Mouse (Mus musculus): ENCODE results near the gene Dnase1l1. TPM values are rescaled to one million over a fixed set of nuclear protein-coding genes. Genes with fewer than 3 reads are reported as not detected.

Dnase1l1 gene
- 19.4 and 84.6 TPM in 2 replicates for polyA plus RNA-seq (2012; rRNA removed; ENCODE audit: low replicate concordance)

GRCm38 (mm10) chrX:74281732-74282394, at the start of gene Dnase1l1, which contains the start of gene Taz:
Gene Dnase1l1 (minus strand): TSS chrX:74282337.
Gene Taz (plus strand): TSS chrX:74281912.

GRCm38 (mm10) chrX:74328725-74329161, 46.6 kb upstream of the Dnase1l1 start, which contains the start of gene Plxna3:
Gene Plxna3 (plus strand): TSS chrX:74329066.

GRCm38 (mm10) chrX:74312540-74313464, 30.7 kb upstream of the Dnase1l1 start, which contains the start of gene Fam50a:
Gene Fam50a (plus strand): TSS chrX:74313033.

GRCm38 (mm10) chrX:74304867-74305700, 22.9 kb upstream of the Dnase1l1 start, which contains the start of gene Gdi1:
Gene Gdi1 (plus strand): TSS chrX:74304998.

GRCm38 (mm10) chrX:74296538-74297448, 14.7 kb upstream of the Dnase1l1 start, which contains the start of gene Atp6ap1:
Gene Atp6ap1 (plus strand): TSS chrX:74297097.

GRCm38 (mm10) chrX:74270062-74270901, 11.9 kb downstream of the Dnase1l1 start, which contains the start of gene Rpl10:
Gene Rpl10 (plus strand): TSS chrX:74270812.

GRCm38 (mm10) chrX:74254153-74254887, 27.8 kb downstream of the Dnase1l1 start, which contains the start of gene Emd:
Gene Emd (plus strand): TSS chrX:74254687.

GRCm38 (mm10) chrX:74249615-74250014, 32.5 kb downstream of the Dnase1l1 start, which contains the start of gene Flna:
Gene Flna (minus strand): TSS chrX:74249820.

Other genes starting within 250 kb of the Dnase1l1 start
- 2.1 TPM in 1 of 2 replicates, not detected in the other for gene Opn1mw, start 154.9 kb downstream of the Dnase1l1 start, polyA plus RNA-seq (2012; rRNA removed; ENCODE audit: low replicate concordance)
- 6.0 and 8.2 TPM in 2 replicates for gene Mecp2, start 147.0 kb downstream of the Dnase1l1 start, polyA plus RNA-seq (2012; rRNA removed; ENCODE audit: low replicate concordance)
- not detected in 2 replicates for gene Tex28, start 114.5 kb downstream of the Dnase1l1 start, polyA plus RNA-seq (2012; rRNA removed; ENCODE audit: low replicate concordance)
- gene Tktl1, start 105.1 kb downstream of the Dnase1l1 start, polyA plus RNA-seq (2012; rRNA removed; ENCODE audit: low replicate concordance), result 0.19 TPM in 1 of 2 replicates, not detected in the other
- gene Flna, start 32.5 kb downstream of the Dnase1l1 start, polyA plus RNA-seq (2012; rRNA removed; ENCODE audit: low replicate concordance), result 435 and 465 TPM in 2 replicates
- 54.0 and 73.1 TPM in 2 replicates for gene Emd, start 27.6 kb downstream of the Dnase1l1 start, polyA plus RNA-seq (2012; rRNA removed; ENCODE audit: low replicate concordance)
- 1,218 and 1,546 TPM in 2 replicates for gene Rpl10, start 11.5 kb downstream of the Dnase1l1 start, polyA plus RNA-seq (2012; rRNA removed; ENCODE audit: low replicate concordance)
- 128 and 141 TPM in 2 replicates for gene Taz, start 425 bp downstream of the Dnase1l1 start, polyA plus RNA-seq (2012; rRNA removed; ENCODE audit: low replicate concordance)
- 366 and 441 TPM in 2 replicates for gene Atp6ap1, start 14.8 kb upstream of the Dnase1l1 start, polyA plus RNA-seq (2012; rRNA removed; ENCODE audit: low replicate concordance)
- gene Gdi1, start 22.7 kb upstream of the Dnase1l1 start, polyA plus RNA-seq (2012; rRNA removed; ENCODE audit: low replicate concordance), result 190 and 385 TPM in 2 replicates
- gene Fam50a, start 30.7 kb upstream of the Dnase1l1 start, polyA plus RNA-seq (2012; rRNA removed; ENCODE audit: low replicate concordance), result 10.4 and 13.7 TPM in 2 replicates
- gene Plxna3, start 46.7 kb upstream of the Dnase1l1 start, polyA plus RNA-seq (2012; rRNA removed; ENCODE audit: low replicate concordance), result 35.3 and 37.3 TPM in 2 replicates
- gene Lage3, start 71.3 kb upstream of the Dnase1l1 start, polyA plus RNA-seq (2012; rRNA removed; ENCODE audit: low replicate concordance), result 35.5 and 59.7 TPM in 2 replicates
- gene Ubl4a, start 90.9 kb upstream of the Dnase1l1 start, polyA plus RNA-seq (2012; rRNA removed; ENCODE audit: low replicate concordance), result 31.4 and 52.5 TPM in 2 replicates
- gene Slc10a3, start 91.0 kb upstream of the Dnase1l1 start, polyA plus RNA-seq (2012; rRNA removed; ENCODE audit: low replicate concordance), result 20.2 and 38.4 TPM in 2 replicates
- 43.6 and 48.4 TPM in 2 replicates for gene Fam3a, start 110.9 kb upstream of the Dnase1l1 start, polyA plus RNA-seq (2012; rRNA removed; ENCODE audit: low replicate concordance)
- gene Ikbkg, start 111.0 kb upstream of the Dnase1l1 start, polyA plus RNA-seq (2012; rRNA removed; ENCODE audit: low replicate concordance), result 11.1 and 19.5 TPM in 2 replicates
- gene G6pdx, start 146.9 kb upstream of the Dnase1l1 start, polyA plus RNA-seq (2012; rRNA removed; ENCODE audit: low replicate concordance), result 121 and 216 TPM in 2 replicates
- gene Gm6880, start 199.1 kb upstream of the Dnase1l1 start, polyA plus RNA-seq (2012; rRNA removed; ENCODE audit: low replicate concordance), result not detected in 2 replicates

Measured in mammary gland, adult 2 months (tissue).